Mouse (Mus musculus): ENCODE data around the gene Polm.

DNA sequence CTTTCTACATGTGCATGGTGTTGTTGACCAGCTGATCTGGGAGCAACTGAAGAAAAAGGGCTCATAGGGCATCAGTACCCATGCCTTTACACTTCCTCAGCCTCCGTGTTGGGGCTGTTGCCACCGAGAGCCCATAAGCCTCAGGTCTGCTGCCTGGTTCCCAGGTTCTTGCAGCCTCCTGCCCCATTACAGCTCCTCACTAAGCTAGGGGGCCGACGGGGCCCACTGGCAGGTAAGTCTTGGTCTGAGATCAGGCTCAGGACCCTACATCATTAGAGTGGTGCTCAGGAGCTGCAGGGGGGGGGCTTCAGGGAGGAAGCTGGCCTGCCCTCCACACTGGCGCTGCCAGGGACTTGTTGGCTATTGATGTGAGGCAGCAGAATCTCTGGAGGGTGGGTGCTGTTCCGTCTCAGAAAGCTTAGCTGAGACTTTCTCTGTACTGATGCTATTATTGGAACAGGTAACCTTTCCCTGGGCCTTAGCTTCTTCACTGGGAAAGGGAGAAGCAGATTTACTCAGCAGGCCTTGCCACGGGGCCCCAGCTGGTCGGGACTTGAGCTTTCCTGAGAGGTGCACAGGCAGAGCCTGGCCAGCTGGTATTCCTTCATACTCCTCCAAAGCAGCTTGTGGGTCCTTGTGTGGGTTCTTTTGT lies 18.8 kb upstream of the Polm start:
- TF ChIP-seq CTCF (conservative IDR thresholded peaks at IDR 0.05; ENCODE audit: insufficient read depth, insufficient read length, low read depth, low read length) (no peak), POLR2A (IDR thresholded peaks at IDR 0.05; ENCODE audit: low read depth, low read length) (no peak)

All from kidney, adult 2 months (tissue).